Mouse (Mus musculus) midbrain, embryonic 15.5 days (tissue): Measurements from ENCODE around the gene Ccdc77. TPM values are rescaled to one million over a fixed set of nuclear protein-coding genes. Genes with fewer than 3 reads are reported as not detected.

Experiments used
- polyA plus RNA-seq: library from polyadenylated mRNA; unstranded; fragments of >200 nt; fragmentation: Nextera tagmentation; extraction: Ambion mirVana; gene quantifications from 2 replicates; pipeline ENCODE4 v1.2.1, GENCODE M21; 2015

Gene Ccdc77
- polyA plus RNA-seq, 1 experiment from 2014 or later: 11.0 TPM

Other genes starting within 250 kb of the Ccdc77 start
- gene D330020A13Rik, start 70.0 kb downstream of the Ccdc77 start, polyA plus RNA-seq: not detected in 2 replicates
- 0.11 and 0.22 TPM in 2 replicates for gene B4galnt3, start 69.8 kb downstream of the Ccdc77 start, polyA plus RNA-seq
- 37.2 and 38.9 TPM in 2 replicates for gene Kdm5a, start 250 bp downstream of the Ccdc77 start, polyA plus RNA-seq
- 2.9 and 4.2 TPM in 2 replicates for gene Il17ra, start 98.9 kb upstream of the Ccdc77 start, polyA plus RNA-seq
- 3.6 and 3.8 TPM in 2 replicates for gene Tmem121b, start 129.4 kb upstream of the Ccdc77 start, polyA plus RNA-seq
- 15.5 and 18.0 TPM in 2 replicates for gene Hdhd5, start 166.9 kb upstream of the Ccdc77 start, polyA plus RNA-seq